Mouse (Mus musculus) CH12F3 (cell line): ENCODE measurements around the gene Tra2a.

Experiments used
- in situ Hi-C: fragments of 300-500 bp; cut with MboI; formaldehyde crosslinking; loops from 2 replicates; pipeline ENCODE4 v1.14.3; 2020; ENCODE audit warnings: low sequenced_read_pairs

The Tra2a gene

DNA sequence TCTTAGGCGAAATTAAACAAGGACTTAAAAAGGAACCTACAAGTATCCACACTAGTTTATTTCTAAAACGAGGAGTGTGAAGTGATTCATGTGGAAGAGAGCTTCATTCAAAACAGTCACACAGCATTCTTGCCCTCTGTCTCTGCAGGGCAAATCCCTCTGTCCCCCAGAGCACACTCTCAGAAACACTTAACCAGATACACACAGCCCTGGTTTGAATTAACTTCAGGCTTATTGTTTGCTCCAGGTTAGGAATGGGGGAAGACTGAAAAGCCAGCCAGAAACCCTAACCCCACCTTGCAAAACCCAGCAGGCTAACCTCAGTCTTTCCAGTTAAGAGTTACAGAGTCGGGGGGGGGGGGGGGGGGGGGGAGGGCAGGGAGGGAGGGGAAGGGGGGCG lies 51.7 kb downstream of the Tra2a start:
- in situ Hi-C loops: no loop called here

DNA sequence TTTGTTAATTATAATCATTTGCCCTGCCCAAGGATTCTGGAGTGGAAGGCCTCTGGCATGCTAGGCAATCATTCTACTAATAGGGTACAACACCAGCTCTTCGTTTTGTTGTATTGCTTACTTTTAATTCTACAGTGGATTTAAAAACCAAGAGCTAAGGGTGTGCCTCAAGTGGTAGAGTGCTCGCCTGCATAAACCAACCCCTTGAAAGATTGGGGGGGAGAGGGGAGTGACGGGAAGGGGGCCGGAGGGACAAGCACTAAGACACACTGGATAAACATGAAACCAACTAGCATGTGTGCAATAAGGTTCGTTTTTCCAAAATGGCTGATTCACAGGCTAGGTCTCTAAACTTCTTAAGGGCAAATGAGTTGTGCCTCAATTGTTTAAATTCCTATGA lies 52.2 kb downstream of the Tra2a start:
- in situ Hi-C loops: no loop called here

- in situ Hi-C loops: no loop called here
Measured at GRCm38 (mm10) chr6:49209881-49210854, 53.7 kb downstream of the Tra2a start.

DNA sequence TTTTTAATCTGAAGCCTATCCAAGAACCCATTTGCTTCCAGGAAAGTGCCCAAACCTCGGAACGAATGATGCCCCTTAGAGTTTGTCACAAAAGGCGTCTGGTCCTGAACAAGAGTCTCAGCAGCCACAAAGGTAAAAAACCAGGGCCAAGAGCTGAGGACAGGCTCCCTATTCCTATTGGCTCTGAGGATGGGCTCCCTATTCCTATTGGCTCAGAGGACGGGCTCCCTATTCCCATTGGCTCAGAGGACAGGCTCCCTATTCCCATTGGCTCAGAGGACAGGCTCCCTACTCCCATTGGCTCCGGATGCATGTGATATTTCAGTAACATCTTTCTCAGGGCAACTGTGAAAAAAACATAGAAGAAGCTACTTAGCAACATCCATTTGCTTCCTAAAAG lies 54.9 kb downstream of the Tra2a start:
- in situ Hi-C loops: no loop called here

GRCm38 (mm10) chr6:49208297-49208930 lies 55.4 kb downstream of the Tra2a start:
- in situ Hi-C loops: no loop called here

DNA sequence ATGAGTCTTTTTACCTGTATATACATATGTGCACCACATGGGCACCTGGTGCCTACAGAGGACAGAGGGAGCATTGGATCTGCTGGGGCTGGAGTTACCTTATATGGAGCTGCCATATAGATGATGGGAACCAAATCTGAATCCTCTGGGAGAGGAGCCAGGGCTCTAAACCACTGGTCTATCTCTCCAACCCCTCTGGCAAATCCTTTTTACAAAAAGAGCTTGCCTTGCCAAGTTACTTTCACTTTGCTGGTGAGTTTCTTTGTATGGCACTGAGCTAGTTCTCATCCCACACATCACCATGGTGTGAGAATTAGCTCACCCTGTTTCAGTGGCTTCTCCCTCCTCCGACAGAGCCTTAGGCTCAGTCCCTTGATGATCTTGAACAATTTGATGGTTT lies 57.4 kb downstream of the Tra2a start:
- in situ Hi-C loops: no loop called here

- in situ Hi-C loops: no loop called here
Measured at GRCm38 (mm10) chr6:49195188-49195587, 68.6 kb downstream of the Tra2a start.

GRCm38 (mm10) chr6:49194536-49194935 lies 69.3 kb downstream of the Tra2a start:
- in situ Hi-C loops: no loop called here
